Mouse (Mus musculus): ENCODE results near the gene Spata1.

DNA sequence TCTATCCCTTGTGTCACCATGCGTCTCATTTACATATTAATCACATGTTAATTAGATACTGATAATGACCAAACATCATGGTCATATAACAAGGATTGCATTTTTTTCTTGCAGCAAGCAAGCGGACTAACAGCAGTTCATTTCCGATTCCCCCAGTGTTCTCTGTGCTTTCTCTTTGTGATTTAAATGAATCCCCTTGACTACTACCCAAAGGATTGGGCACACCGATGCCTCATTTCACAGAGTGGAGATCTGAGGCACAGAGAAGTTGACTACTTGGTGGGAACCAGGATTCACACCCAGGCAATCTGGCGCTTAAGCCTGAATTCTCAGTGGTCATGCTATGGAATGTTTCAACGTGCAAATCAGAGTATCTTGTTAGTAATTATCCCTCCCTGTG, 35.4 kb upstream of the Spata1 start:
- TF ChIP-seq CTCF (IDR thresholded peaks at IDR 0.05; ENCODE audit: low read depth, low read length) (no peak), TAL1 (conservative IDR thresholded peaks at IDR 0.05; ENCODE audit: low read depth, low read length) (no peak)

Measured in G1E (cell line).